Mouse (Mus musculus) megakaryocyte, embryonic 14.5 days (primary cell): ENCODE measurements around the gene Fut7. TPM values are rescaled to one million over a fixed set of nuclear protein-coding genes. Genes with fewer than 3 reads are reported as not detected.

Source experiments
- H3K27me3 ChIP-seq: replicated peaks from 2 replicates; pipeline ENCODE3; 2012; ENCODE audit warnings: inconsistent platforms
- H3K36me3 ChIP-seq: replicated peaks from 2 replicates; pipeline ENCODE3; 2012; ENCODE audit warnings: low read length, inconsistent platforms, mixed read lengths
- H3K4me1 ChIP-seq: 2 replicates; pipeline ENCODE4 v1.6.1; 2012; ENCODE audit warnings: inconsistent platforms
- H3K4me3 ChIP-seq: replicated peaks from 2 replicates; pipeline ENCODE3; 2012; ENCODE audit warnings: moderate library complexity, mild to moderate bottlenecking, inconsistent platforms
- H3K9me3 ChIP-seq: 2 replicates; pipeline ENCODE4 v1.6.1; 2012; ENCODE audit warnings: inconsistent platforms
- FLI1 ChIP-seq: IDR thresholded peaks from 2 replicates; pipeline ENCODE4 v1.6.1; 2012; ENCODE audit warnings: low read length, inconsistent platforms, mixed read lengths
- GATA1 ChIP-seq: IDR thresholded peaks from 3 replicates; pipeline ENCODE4 v1.6.1; 2012; ENCODE audit warnings: mixed read lengths, low read length, inconsistent platforms, borderline replicate concordance
- polyA plus RNA-seq: library from polyadenylated mRNA; stranded (reverse); fragments of >175 nt; gene quantifications from 2 replicates; pipeline ENCODE4 v1.2.3, GENCODE M21; 2012; ENCODE audit warnings: low replicate concordance; ENCODE audit not compliant: insufficient read depth

The Fut7 gene
- polyA plus RNA-seq, 1 experiment: 4.3 TPM

DNA sequence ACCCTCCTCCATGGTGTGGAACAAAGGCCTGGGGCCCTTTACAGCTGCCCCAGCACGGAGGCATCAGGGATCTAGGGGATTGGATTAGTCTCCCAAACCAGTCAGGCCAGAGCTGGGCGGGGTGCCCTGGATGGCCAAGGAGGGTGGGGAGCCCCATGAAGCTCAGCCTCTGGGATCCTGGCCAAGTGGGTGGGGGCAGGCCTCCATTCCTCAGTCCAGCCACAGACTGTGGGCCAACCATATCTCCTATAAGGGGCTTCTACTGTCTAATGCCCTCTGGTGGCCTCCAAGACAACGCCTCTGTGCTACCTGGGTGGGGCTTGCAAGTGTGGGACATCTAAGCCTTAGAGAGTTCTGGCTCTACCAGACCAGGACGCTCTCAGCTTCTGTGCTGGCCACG is 35.8 kb downstream of the Fut7 start:
- Histone ChIP-seq H3K27me3 (peaks cover 3% of the 10 kb centered on the region), H3K36me3 (peaks cover 33% of the 10 kb centered on the region), H3K9me3 (no peaks in the 10 kb centered on the region), H3K4me3 (no peak overlapping the region), H3K4me1 (peaks cover 55% of the 10 kb centered on the region)
- TF ChIP-seq FLI1 (no peak), GATA1 (no peak)

DNA sequence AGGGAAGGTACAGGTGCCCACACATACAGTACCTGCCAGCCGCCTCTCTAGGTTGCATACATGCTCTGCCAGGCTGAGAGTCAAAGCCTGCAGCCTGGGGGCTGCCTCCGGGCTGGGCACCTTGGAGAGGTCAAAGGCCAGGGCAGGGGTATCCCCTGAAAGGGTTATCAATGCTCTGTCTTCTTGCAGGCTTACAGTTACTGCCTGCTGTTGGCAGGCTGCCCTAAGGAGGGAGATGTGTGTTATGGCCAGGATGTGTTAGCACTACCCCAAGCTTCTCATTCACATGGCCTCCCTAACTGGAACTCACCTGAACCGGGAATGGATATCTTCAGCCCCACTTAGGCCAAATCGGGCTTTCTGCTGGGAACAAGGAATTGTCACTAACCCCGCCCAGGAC is 37.1 kb downstream of the Fut7 start:
- peaks cover 33% of the 10 kb centered on the region for H3K36me3 ChIP-seq
- peak overlapping the region; percentile 99 for H3K4me3 ChIP-seq
- no peaks in the 10 kb centered on the region for H3K9me3 ChIP-seq
- TF ChIP-seq FLI1: no peak
- no peak for TF ChIP-seq GATA1
- peaks cover 3% of the 10 kb centered on the region for H3K27me3 ChIP-seq
- peaks cover 64% of the 10 kb centered on the region for H3K4me1 ChIP-seq

DNA sequence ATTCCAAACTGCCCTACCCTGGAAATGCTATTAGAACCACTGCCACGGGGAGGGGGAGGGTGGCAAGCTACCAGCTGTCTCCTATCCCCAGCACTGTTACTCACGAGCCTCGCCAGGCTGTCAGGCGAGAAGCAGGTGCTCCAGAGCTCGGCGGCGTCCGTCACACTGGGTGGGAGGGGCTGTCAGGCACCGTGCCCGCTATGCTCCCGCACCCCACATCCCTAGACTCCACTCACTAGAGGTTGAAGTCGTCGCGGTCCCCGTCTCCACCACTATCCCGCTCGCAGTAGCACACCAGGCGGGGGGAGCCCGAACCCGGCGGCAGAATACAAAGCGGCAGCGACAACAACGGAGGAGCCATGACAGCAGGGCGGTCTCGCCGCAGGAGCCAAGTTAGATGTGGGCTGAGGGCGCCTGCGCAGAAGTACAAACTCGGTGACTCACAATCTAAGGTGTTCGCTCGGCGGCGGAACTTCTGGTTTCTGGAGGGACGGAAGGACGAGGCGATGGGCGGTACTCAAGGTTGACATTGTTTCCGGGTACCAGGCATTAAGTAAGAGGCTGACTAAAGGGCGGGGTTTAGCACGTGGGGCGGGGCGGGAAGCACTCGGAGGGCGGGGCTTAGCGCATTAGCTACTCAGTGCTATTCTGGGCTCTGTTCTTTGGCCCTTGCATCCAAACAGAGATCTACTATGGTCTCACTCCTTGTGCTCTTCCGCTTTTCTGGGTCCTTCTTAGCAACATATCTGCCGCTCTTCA is 37.7 kb downstream of the Fut7 start, which contains the start of gene Paxx:
Gene Paxx (minus strand): TSS at position 544 of the 759 bp plus-strand sequence.
- Histone ChIP-seq H3K4me3 (peak within 1 kb of the TSS; percentile 99), H3K27me3 (peaks cover 3% of the 10 kb centered on the region), H3K36me3 (peaks cover 33% of the 10 kb centered on the region), H3K4me1 (peaks cover 64% of the 10 kb centered on the region), H3K9me3 (no peaks in the 10 kb centered on the region)
- no peak for TF ChIP-seq FLI1
- TF ChIP-seq GATA1: no peak

DNA sequence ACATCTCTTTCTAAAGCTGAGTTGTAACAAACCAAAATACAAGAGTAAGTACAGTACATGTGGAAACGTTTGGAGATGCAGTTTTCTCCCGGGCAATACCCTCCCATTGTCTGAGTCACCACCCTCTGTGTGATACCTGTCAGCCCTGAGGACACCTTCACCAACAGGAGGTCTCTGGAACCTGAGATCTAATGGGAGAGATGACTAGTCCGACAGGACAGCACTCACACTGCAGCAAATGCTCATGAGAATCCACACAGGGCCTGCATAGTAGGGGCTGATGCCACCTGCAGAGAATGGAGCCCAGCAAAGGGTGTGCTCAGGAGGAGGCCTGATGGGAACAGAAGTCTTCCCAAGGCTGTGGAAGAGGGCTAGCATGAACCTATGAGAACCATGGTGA is 38.3 kb downstream of the Fut7 start:
- peaks cover 64% of the 10 kb centered on the region for H3K4me1 ChIP-seq
- H3K36me3 ChIP-seq: peaks cover 33% of the 10 kb centered on the region
- H3K4me3 ChIP-seq: peak overlapping the region; percentile 99
- TF ChIP-seq FLI1 (no peak), GATA1 (no peak)
- no peaks in the 10 kb centered on the region for H3K9me3 ChIP-seq
- H3K27me3 ChIP-seq: peaks cover 3% of the 10 kb centered on the region

DNA sequence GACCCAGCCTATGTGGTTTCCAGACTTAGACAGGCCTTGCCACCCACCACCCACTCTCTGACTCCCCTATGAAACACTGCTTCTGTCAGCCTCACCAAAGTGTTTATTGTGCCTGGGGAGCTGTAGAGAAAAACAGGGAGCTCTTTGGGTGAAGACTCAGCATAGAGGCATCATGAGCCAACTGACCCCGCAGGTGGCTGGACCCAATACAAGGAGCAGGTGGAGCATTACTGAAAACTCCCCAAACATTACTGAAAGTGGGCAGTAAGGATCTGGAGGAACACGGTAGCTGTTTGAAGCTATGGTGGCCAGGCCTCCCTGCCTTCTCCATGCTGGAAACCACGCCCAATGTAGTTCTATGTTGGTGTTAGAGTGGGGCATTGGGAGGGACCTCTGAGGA is 40.6 kb downstream of the Fut7 start:
- no peak for TF ChIP-seq FLI1
- no peak for TF ChIP-seq GATA1
- peaks cover 5% of the 10 kb centered on the region for H3K27me3 ChIP-seq
- no peak overlapping the region for H3K4me3 ChIP-seq
- peaks cover 78% of the 10 kb centered on the region for H3K4me1 ChIP-seq
- no peaks in the 10 kb centered on the region for H3K9me3 ChIP-seq
- peaks cover 14% of the 10 kb centered on the region for H3K36me3 ChIP-seq

DNA sequence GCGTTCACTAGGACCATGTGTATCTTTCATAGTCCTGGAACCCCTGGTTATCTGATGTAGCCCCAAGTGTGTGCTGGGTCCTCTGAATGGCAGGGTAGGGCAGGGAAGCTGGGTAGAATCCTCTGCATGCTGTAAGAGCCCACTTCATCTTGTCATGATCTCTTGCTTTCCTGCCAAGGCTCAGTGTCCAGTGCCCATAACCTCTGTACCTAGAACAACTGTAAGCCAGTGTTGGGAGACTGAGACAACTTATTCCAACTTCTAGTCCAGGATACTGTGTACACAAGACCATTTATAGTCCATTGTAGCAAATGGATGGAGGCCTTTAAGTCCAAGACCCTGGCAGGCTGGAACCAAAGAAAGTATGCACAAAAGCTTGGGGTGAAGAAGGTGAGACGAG is 42.2 kb downstream of the Fut7 start:
- Histone ChIP-seq H3K9me3 (no peaks in the 10 kb centered on the region), H3K4me1 (peaks cover 79% of the 10 kb centered on the region), H3K4me3 (peak overlapping the region; percentile 74), H3K27me3 (peaks cover 21% of the 10 kb centered on the region), H3K36me3 (no peaks in the 10 kb centered on the region)
- no peak for TF ChIP-seq GATA1
- no peak for TF ChIP-seq FLI1

DNA sequence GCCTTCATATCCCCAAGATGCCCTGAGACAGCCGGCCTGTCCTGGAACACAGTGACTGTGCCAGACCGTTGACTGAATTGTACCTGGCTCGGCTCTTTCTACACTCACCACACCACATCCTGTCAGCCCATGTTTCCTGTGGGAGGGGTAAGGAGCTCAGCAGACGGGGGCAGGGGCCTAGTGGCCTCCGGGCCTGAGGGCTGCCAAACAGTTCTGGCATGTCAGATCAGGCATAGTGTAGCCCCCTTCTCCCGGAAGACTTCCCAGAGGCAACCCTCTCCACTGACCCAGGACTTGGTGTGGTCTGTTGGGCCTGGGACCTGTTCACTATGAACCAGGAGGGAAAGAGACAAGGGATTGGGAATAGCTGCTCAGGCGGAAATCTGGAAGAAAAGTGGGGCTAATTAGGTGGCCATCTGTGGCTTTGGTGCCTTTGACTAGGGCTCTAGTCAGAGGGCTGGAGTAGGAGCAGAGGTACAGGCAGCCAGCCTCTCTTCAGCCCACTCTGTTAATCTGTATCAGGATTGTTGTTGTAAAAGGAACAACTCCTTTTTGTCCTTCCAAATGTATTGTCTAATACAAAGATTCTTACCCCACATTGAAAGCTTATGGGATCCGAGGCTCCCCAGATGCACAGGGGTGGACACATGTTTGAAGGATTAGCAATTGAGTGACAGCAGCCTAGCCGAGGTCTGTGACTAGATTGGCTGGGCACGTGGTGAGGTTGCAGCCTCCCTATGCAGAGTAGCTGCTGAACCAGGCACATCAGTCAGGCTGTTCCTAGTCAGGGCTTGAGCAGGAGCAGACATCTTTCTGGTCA is 43.0 kb downstream of the Fut7 start:
- no peaks in the 10 kb centered on the region for H3K9me3 ChIP-seq
- H3K27me3 ChIP-seq: peaks cover 25% of the 10 kb centered on the region
- TF ChIP-seq FLI1 (no peak), GATA1 (no peak)
- H3K36me3 ChIP-seq: no peaks in the 10 kb centered on the region
- peaks cover 78% of the 10 kb centered on the region for H3K4me1 ChIP-seq
- peak overlapping the region; percentile 74 for H3K4me3 ChIP-seq

DNA sequence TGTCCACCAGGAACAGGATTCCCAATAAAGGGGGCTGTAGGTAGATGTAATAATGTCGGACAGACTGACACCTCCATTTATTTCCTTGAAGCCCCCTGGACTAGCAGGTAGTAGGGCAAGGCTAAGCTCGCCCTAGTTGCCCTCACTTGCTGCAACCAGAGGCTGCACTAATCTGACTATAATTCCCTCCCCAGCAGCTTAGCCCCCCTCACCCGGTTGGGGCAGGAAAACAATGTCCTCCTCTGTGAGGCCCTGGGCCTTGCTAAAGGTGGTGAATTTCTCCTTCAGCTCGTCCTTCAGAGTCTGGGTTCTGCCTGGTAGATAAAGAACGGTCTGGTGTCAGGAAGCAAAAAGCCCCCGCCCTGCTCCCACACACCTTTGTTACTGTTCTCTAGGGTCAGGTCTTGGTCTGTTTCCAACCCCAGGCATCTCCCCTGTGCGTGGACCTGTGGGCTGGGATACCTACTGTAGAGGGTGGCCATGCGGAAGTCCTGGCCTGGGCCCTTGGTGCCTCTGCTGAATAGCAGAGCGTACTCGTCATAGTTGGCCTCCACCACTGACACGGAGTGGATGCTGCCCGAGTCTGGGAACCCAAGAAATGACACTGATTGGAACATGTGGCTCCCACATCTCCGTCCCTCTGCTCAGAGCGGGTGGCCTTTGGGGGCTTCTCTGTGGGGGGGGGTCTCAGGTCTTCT is 44.7 kb downstream of the Fut7 start:
- Histone ChIP-seq H3K4me1 (peaks cover 73% of the 10 kb centered on the region), H3K9me3 (no peaks in the 10 kb centered on the region), H3K36me3 (no peaks in the 10 kb centered on the region), H3K4me3 (no peak overlapping the region), H3K27me3 (peaks cover 39% of the 10 kb centered on the region)
- TF ChIP-seq GATA1 (no peak), FLI1 (no peak)

DNA sequence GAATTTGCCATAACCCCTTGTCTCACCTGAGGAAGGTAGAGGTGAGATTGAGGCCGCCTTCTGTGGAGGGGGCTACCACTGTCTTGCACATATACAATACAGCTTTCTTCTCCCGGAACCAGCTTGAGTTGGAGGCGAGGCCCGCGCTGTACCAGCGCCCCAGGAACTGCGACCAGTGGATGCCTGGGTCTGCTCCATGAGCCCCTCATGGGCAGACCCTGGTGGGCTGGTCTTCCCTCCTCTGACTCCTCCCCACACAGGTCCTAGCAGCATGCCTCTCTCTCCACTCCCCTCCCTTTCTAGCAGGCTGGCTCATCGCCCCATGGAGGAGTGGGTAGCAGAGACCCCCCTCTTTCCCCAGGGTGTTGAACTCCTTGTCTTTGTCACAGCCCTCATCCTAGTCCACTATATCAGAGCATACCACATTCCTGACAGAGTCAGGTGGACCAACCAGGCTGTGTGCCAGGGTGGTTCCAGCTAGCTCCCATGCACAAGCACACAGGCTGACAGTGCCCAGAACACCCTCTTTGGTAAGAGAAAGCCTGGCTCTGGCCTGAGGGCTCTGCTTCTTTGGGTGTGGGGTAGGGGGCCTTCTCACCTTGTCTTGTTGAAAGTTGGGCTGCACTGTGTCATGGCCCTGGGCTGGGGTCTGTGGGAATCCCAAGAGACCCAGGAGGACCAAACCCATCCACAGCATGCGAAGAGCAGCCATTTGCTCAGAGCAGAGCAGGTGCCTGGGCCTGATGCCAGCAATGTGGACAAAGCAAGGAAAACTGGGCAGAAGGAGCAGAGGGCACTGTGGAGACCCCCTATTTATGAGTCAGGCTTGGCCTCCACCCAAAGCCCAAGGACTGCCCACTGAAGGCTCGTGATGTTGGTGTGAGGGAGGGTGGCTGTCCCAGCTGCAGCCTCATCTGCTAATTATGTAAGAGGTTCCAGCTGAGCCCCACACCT is 46.2 kb downstream of the Fut7 start:
- Histone ChIP-seq H3K4me3 (no peak overlapping the region), H3K9me3 (no peaks in the 10 kb centered on the region), H3K4me1 (peaks cover 81% of the 10 kb centered on the region), H3K27me3 (peaks cover 41% of the 10 kb centered on the region), H3K36me3 (no peaks in the 10 kb centered on the region)
- TF ChIP-seq GATA1 (no peak), FLI1 (no peak)
